Comparison of ENCODE assay signal across 9 mouse cellular contexts in the genomic region with DNA sequence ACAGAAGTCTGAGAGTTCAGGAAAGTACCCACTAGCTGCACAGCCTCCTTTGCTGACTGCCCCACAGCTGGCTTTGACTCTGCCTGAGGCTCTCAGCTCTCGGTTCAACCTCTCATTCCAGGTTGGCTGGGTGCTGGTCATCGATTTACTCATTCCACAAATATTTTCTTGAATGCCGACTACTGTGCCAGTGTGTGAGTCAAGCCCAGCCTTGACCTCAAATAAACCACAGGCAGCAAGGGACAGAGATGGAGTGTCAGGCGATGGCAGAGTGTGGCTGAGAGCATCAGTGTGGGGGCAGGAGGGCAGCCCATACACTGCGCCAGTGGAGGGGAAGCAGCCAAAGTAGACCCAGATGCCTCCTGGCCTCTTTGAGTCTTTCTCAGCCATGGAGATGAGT.
DNase-seq lines count a peak whose midpoint lies in the region; ATAC-seq lines count a peak whose summit lies in the region.
"Had no signal": no experiment of that assay in that cellular context is flagged by ENCODE, and none has a peak within 500 bp of the region (broad histone marks: within the 10 kb centered on the region; RNA-seq: fewer than 3 reads in every experiment).

No protein-coding gene starts in this region.

- no peaks in the 10 kb centered on the region for H3K36me3 ChIP-seq in forebrain, embryonic 14.5 days (ENCODE audit: control insufficient read depth, insufficient read depth, low read length)
- H3K36me3 ChIP-seq: midbrain, embryonic 10.5 days had no signal

- no peak for ATAC-seq in monocyte, adult 5-6 weeks (replicated peaks; ENCODE audit: insufficient number of reproducible peaks, low FRiP score, low TSS enrichment, poor library complexity, severe bottlenecking)
- no peak for ATAC-seq in forebrain, embryonic 14.5 days

- no peak overlapping the region for H3K4me2 ChIP-seq in forebrain, embryonic 14.5 days (ENCODE audit: low read length)

- H3K27me3 ChIP-seq in forebrain, embryonic 14.5 days (replicated peaks; ENCODE audit: control insufficient read depth, insufficient read depth, low read length): no peaks in the 10 kb centered on the region

- H3K27ac ChIP-seq in forebrain, embryonic 14.5 days (ENCODE audit: low read depth, low read length): no peak overlapping the region
- H3K27ac ChIP-seq: midbrain, embryonic 10.5 days had no signal

- peak; percentile 23 for DNase-seq in gastrocnemius, postnatal 25 days
- no peak for DNase-seq in gastrocnemius, adult 18-20 months (ENCODE audit: low spot score)
- peak; percentile 68 for DNase-seq in adrenal gland, postnatal 10 days
- peak; percentile 54 to 73 for DNase-seq in kidney, adult 8-10 months
- DNase-seq in lung, postnatal 10 days: peak; percentile 40
- DNase-seq in forebrain, embryonic 14.5 days (ENCODE audit: low spot score): no peak
- DNase-seq in layer of hippocampus, postnatal 36 days: no peak

- no peak overlapping the region for H3K9ac ChIP-seq in forebrain, embryonic 14.5 days (ENCODE audit: low read length)

- no peaks in the 10 kb centered on the region for H3K4me1 ChIP-seq in forebrain, embryonic 14.5 days (ENCODE audit: control insufficient read depth, insufficient read depth, low read length)
- H3K4me1 ChIP-seq: midbrain, embryonic 10.5 days had no signal

- 86% methylated on average over 5 of the region's 5 CpGs for WGBS in forebrain, embryonic 14.5 days

- no peaks in the 10 kb centered on the region for H3K9me3 ChIP-seq in forebrain, embryonic 14.5 days (replicated peaks; ENCODE audit: control insufficient read depth, low read length)
- H3K9me3 ChIP-seq: midbrain, embryonic 10.5 days had no signal

- no peak overlapping the region for H3K4me3 ChIP-seq in forebrain, embryonic 14.5 days (ENCODE audit: low read depth, low read length)
- H3K4me3 ChIP-seq: midbrain, embryonic 10.5 days had no signal

Comparison
In these comparisons a context has a peak if more than half of its experiments do, and no peak if none do; other contexts are left out.
1. DNase-seq: peak in gastrocnemius, postnatal 25 days (single experiment), adrenal gland, postnatal 10 days (single experiment), kidney, adult 8-10 months (2 of 2) and lung, postnatal 10 days (single experiment); none in gastrocnemius, adult 18-20 months (single experiment), forebrain, embryonic 14.5 days (single experiment) and layer of hippocampus, postnatal 36 days (0 of 2).